Mouse (Mus musculus) midbrain, embryonic 14.5 days (tissue): Measurements from ENCODE around the gene Ralgps1. TPM values are rescaled to one million over a fixed set of nuclear protein-coding genes. Genes with fewer than 3 reads are reported as not detected.

Experiments used
- ATAC-seq: fragments of 200-750 bp; cut with Nextera tagmentation; 2 replicates; pipeline ENCODE4 v1.8.0; 2017; ENCODE audit warnings: moderate number of reproducible peaks, moderate library complexity; ENCODE audit not compliant: low FRiP score, low TSS enrichment
- DNase-seq: peaks from one replicate; pipeline ENCODE4 v3.0.0-alpha.2; 2015
- H3K27ac ChIP-seq: fragments of 300-500 bp; sonication (generic); replicated peaks from 2 replicates; pipeline ENCODE4 v1.5.1; 2014; ENCODE audit warnings: mild to moderate bottlenecking, low read depth, low read length, moderate library complexity
- H3K27me3 ChIP-seq: fragments of 300-500 bp; sonication (generic); 2 replicates; pipeline ENCODE4 v1.6.1; 2014; ENCODE audit warnings: low read length, control low read depth, mixed read lengths; ENCODE audit not compliant: control insufficient read depth, insufficient read depth
- H3K36me3 ChIP-seq: fragments of 300-500 bp; sonication (generic); 2 replicates; pipeline ENCODE4 v1.6.1; 2014; ENCODE audit warnings: low read length, control low read depth; ENCODE audit not compliant: control insufficient read depth, insufficient read depth
- H3K4me1 ChIP-seq: fragments of 300-500 bp; sonication (generic); 2 replicates; pipeline ENCODE4 v1.6.1; 2014; ENCODE audit warnings: mild to moderate bottlenecking, antibody characterized with exemption, low read length, control low read depth; ENCODE audit not compliant: control insufficient read depth, insufficient read depth
- H3K4me2 ChIP-seq: fragments of 300-500 bp; sonication (generic); 2 replicates; pipeline ENCODE4 v1.6.1; 2014; ENCODE audit warnings: mild to moderate bottlenecking, low read length, moderate library complexity
- H3K4me3 ChIP-seq: fragments of 300-500 bp; sonication (generic); replicated peaks from 2 replicates; pipeline ENCODE4 v1.5.1; 2014; ENCODE audit warnings: low read depth, low read length
- H3K9ac ChIP-seq: fragments of 300-500 bp; sonication (generic); replicated peaks from 2 replicates; pipeline ENCODE4 v1.6.1; 2014; ENCODE audit warnings: mild to moderate bottlenecking, low read length, moderate library complexity
- H3K9me3 ChIP-seq: fragments of 300-500 bp; sonication (generic); 2 replicates; pipeline ENCODE4 v1.6.1; 2016; ENCODE audit warnings: low read length, control low read depth, mixed read lengths; ENCODE audit not compliant: control insufficient read depth
- WGBS: fragments of 180-500 bp; shearing (Covaris S2); extraction: QIAGEN DNeasy Blood & Tissue Kit; methylation state at CpG from one replicate; pipeline ENCODE4 v1.1.7; 2014; 5-methylcytosine and 5-hydroxymethylcytosine counted together
- polyA plus RNA-seq: library from polyadenylated mRNA; unstranded; fragments of >200 nt; fragmentation: Nextera tagmentation; extraction: Ambion mirVana; gene quantifications from 2 replicates; pipeline ENCODE4 v1.2.1, GENCODE M21; 2014

Gene Ralgps1
- polyA plus RNA-seq, 1 experiment from 2014 or later, result 58.8 TPM

DNA sequence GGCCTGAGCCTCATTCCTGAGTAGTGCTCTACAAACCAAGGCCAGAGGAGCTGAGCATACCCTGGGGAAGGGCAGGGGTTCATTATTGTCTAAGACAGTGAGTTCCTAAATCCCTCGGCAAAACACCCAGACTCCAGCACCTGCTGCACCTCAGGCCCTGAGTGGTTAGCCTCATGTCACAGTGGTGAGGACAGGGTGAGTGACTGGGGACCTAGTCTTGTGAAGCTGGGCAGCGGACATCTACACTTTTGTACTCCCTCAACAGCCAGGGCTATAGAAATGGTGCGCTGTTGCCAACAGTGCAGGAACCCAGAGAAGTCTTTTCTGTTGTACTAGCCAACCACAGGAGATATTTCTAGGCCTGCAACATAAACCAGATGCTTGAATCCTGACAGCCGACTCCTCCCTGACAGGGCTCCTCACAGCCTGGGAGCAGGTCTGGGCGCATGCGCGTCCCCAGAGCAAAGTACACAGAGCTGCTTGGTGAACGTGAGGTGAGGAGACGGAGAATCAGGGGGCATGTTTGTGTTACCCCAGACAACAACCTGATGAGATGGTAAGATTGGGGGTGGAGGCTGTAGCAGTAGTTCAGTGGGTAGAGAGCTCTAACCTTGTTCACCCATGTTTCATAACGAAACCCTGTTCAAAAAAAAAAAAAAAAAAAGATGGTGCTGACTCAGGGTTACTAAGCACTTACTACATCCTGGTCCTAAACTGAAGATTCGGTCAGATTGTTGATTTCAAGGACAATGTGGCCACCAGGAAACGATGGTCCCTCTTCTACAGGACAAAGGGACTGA is 193.6 kb downstream of the Ralgps1 start:
- no peaks in the 10 kb centered on the region for H3K27me3 ChIP-seq
- ATAC-seq (no peak), DNase-seq (no peak)
- no peak overlapping the region for H3K27ac ChIP-seq
- no peaks in the 10 kb centered on the region for H3K9me3 ChIP-seq
- peaks cover 32% of the 10 kb centered on the region for H3K4me1 ChIP-seq
- peaks cover 13% of the 10 kb centered on the region for H3K36me3 ChIP-seq
- no peak overlapping the region for H3K4me2 ChIP-seq
- H3K4me3 ChIP-seq, result no peak overlapping the region
- 86% methylated on average over 12 of the region's 12 CpGs for WGBS
- H3K9ac ChIP-seq, result 0 out of 2 replicates have a peak overlapping the region, but pooled peaks have one; percentile 12

DNA sequence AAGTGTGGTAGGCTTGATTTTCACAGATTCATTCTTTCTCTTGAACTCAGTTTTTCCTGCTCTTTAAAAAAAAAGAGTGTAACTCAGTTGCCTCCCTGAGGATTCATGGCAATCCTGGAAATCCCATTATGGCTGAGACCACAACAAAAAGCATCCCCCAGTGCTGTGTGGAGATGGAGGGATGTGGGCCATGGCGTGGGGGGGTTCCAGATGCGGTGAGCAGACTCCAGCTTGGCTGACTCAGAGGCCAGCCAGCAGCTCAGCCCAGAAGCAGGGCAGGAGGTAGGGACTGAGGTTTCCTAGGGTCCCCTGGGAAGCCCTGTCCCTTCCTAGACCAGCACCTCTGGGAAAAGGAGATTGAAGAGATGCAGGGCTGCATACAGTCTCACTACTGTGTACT is 194.4 kb downstream of the Ralgps1 start:
- DNase-seq, result peak; percentile 25
- 36% methylated on average over 2 of the region's 2 CpGs for WGBS
- Histone ChIP-seq H3K9ac (no peak overlapping the region), H3K4me3 (no peak overlapping the region), H3K4me1 (peaks cover 32% of the 10 kb centered on the region), H3K9me3 (no peaks in the 10 kb centered on the region), H3K27me3 (no peaks in the 10 kb centered on the region), H3K4me2 (no peak overlapping the region), H3K27ac (peak overlapping the region; percentile 21; the same call in 1 of the 2 replicates), H3K36me3 (peaks cover 21% of the 10 kb centered on the region)
- no peak for ATAC-seq

DNA sequence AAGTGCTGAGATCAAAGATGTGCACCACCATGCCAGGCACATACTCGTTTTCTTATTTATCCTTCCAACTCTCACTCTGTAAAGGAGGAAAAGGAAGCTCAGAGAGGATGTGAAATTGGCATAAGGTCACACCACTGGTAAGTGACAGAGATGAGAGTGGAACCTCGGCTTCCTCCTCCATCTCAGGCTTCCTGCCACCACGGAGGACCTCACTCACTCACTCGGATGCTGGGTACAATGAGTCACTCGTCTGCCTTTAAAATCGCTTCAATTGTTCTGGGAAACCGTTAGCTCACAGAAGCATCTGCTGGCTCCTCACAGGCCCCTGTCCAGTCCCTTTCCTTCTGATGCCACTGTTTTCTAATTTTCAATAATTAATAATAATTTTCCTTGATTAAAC is 194.8 kb downstream of the Ralgps1 start:
- ATAC-seq (no peak), DNase-seq (no peak)
- 50% methylated on average over 7 of the region's 7 CpGs for WGBS
- Histone ChIP-seq H3K9ac (no peak overlapping the region), H3K27me3 (no peaks in the 10 kb centered on the region), H3K9me3 (no peaks in the 10 kb centered on the region), H3K36me3 (peaks cover 25% of the 10 kb centered on the region), H3K4me2 (no peak overlapping the region), H3K27ac (no peak overlapping the region), H3K4me3 (no peak overlapping the region), H3K4me1 (peaks cover 32% of the 10 kb centered on the region)

DNA sequence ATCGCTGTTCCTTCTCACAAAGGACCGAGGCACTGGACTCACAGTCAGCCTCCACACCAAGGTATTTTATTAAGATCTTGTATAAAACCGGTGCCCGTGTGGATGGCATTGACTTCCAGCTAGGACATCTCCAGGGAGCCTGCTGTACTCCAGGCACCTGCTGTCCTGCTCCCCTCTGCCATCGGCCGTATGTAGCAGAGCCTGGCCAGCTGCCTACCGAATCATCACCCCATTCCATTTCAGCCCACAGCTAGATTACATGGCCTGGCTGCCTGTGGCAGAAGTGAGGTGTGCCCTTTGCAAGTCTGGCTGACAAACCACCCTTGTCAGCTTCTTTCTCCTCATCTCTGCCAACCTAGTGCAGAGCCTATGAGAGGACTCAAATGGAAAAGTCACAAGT is 197.6 kb downstream of the Ralgps1 start:
- H3K9ac ChIP-seq, result no peak overlapping the region
- peaks cover 17% of the 10 kb centered on the region for H3K4me1 ChIP-seq
- no peak for DNase-seq
- no peak overlapping the region for H3K27ac ChIP-seq
- WGBS, result 80% methylated on average over 7 of the region's 7 CpGs
- H3K27me3 ChIP-seq, result no peaks in the 10 kb centered on the region
- H3K36me3 ChIP-seq, result peaks cover 36% of the 10 kb centered on the region
- no peak overlapping the region for H3K4me2 ChIP-seq
- H3K4me3 ChIP-seq, result no peak overlapping the region
- no peaks in the 10 kb centered on the region for H3K9me3 ChIP-seq
- no peak for ATAC-seq

DNA sequence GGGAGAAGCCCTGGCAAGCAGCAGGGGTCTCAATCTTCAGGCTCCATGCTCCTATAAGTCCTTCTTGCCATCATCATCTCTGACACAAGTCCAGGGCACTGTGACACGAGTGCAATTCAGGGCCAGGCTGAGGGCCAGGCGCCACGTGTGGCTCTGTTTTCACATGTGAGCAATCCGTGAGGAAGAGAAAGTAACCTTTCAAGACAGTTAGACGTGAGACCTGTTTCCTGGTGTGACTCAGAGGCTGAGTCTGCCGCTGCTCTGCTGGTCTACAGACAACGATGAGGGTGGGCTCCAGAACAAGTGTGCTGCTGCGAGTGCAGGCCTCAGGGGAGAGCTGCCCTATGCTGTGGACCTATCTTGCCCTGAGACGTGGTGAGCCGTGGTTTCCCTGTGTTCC is 198.2 kb downstream of the Ralgps1 start:
- no peak for DNase-seq
- Histone ChIP-seq H3K4me1 (peaks cover 12% of the 10 kb centered on the region), H3K4me3 (no peak overlapping the region), H3K27ac (no peak overlapping the region), H3K27me3 (no peaks in the 10 kb centered on the region), H3K9ac (no peak overlapping the region), H3K4me2 (no peak overlapping the region), H3K9me3 (no peaks in the 10 kb centered on the region), H3K36me3 (peaks cover 36% of the 10 kb centered on the region)
- WGBS, result 85% methylated on average over 10 of the region's 10 CpGs
- ATAC-seq, result no peak

DNA sequence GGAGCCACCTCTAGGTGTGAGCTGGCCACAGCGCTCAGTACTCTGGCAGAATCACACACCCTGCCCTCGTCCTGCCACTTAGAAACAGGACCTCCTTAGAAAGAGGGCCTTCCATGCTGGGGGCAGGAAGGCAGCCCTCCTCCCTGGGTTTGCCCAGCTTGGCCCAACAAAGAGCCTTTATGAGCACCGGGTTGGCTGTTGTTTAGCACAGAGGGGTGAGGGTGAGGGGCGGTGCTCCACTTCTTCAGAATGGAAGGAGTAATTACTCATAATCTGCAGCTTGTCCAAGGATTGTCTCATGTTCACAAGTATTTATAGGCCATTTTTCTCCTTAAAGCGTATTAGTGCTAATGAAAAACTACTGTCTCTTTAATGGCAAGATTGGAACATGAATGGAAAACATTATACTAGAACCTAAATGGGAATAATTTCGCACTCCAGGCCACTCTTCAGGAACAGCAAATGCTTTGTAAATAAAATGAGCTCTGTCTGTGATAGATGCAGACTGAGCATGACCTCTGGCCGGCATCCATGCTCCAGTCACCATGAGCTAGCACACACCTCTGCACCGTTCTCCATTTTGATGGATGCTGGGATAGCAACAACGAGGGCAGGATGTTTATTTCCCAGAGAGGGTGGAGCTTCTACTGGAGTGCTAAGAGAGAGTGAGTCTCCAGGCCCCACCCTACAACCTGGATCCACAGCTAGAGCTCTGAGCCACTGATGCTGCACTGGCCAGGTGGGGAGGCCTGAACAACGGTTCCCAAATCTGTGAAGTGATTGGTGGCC is 200.3 kb downstream of the Ralgps1 start:
- 74% methylated on average over 10 of the region's 10 CpGs for WGBS
- H3K27ac ChIP-seq, result no peak overlapping the region

DNA sequence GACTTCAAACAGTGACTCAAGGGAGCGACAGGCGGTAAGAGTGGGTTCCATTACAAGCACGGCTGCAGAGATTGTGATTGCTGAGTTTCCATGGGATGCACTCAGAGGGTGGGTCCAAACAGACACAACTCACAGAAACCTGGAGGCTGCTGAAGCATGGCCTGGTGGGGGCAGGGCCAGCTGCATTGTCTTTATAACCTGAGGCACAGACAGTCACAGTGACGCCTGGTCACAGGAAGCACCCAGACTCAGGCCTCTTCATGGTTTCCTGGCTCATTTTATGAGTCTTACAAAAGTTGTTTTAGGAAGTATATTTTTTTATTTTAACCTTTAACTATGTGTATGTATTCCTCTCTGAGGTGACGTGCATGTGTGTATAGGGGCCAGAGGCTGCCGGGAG is 201.8 kb downstream of the Ralgps1 start:
- WGBS, result 77% methylated on average over 6 of the region's 6 CpGs

More for the DNA sequence above, 200.3 kb downstream of the Ralgps1 start:
- Histone ChIP-seq H3K27me3 (no peaks in the 10 kb centered on the region), H3K4me2 (no peak overlapping the region), H3K9me3 (no peaks in the 10 kb centered on the region), H3K4me3 (no peak overlapping the region), H3K9ac (no peak overlapping the region), H3K36me3 (peaks cover 49% of the 10 kb centered on the region), H3K4me1 (no peaks in the 10 kb centered on the region)
- DNase-seq, result no peak
- ATAC-seq, result no peak

DNA sequence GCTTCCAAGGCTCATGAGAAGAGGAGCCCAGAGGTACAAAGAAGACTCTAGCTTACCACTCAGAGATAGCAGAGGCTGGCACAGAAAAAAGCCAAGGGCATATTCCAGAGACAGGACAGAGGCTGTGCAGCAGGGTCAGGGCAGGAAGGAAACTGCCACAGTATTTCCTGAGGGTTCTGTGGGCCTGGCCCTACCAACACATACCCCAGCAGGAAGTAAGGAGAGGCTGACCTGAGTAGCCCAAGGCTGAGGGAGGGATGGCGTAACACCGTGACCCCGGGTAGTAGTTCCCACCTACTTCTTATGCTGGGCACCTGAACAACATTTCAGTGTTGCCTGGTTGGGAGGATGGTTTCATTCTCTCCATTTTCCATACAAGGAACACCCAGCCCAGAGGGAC is 204.2 kb downstream of the Ralgps1 start:
- Histone ChIP-seq H3K4me3 (no peak overlapping the region), H3K4me1 (no peaks in the 10 kb centered on the region), H3K27ac (no peak overlapping the region), H3K9ac (no peak overlapping the region), H3K36me3 (peaks cover 40% of the 10 kb centered on the region), H3K9me3 (no peaks in the 10 kb centered on the region), H3K4me2 (no peak overlapping the region), H3K27me3 (no peaks in the 10 kb centered on the region)
- DNase-seq (no peak), ATAC-seq (no peak)
- 97% methylated on average over 3 of the region's 3 CpGs for WGBS

More for the DNA sequence above, 201.8 kb downstream of the Ralgps1 start:
- H3K27me3 ChIP-seq, result no peaks in the 10 kb centered on the region
- no peak overlapping the region for H3K9ac ChIP-seq
- H3K27ac ChIP-seq, result no peak overlapping the region
- H3K4me2 ChIP-seq, result no peak overlapping the region
- peaks cover 54% of the 10 kb centered on the region for H3K36me3 ChIP-seq
- DNase-seq (no peak), ATAC-seq (no peak)
- H3K4me1 ChIP-seq, result no peaks in the 10 kb centered on the region
- no peaks in the 10 kb centered on the region for H3K9me3 ChIP-seq
- no peak overlapping the region for H3K4me3 ChIP-seq
